Mouse (Mus musculus): ENCODE measurements at regions not wholly inside any gene's neighbourhood (a gene's known extent, or its start where the extent isn't known, plus 50 kb on each side); places are given as distances from the start of the nearest gene placed in this dataset.
A peak's percentile ranks its signal among the peaks of the same experiment; 100 is the strongest.
"Not testable (repeated sequence)": the region's sequence is repeated elsewhere in the genome, so short reads cannot be mapped to it uniquely, and the experiment has no call there.

GRCm38 (mm10) chr11:41261254-41261653 is 506.1 kb upstream of the Ccng1 start:
- DNase-seq (ENCODE audit: low spot score in 2 of 2), result no peak

- DNase-seq (ENCODE audit: low spot score in 2 of 2), result peak; percentile 2 to 7
Measured at GRCm38 (mm10) chr11:41259915-41260619, 505.0 kb upstream of the Ccng1 start.

- not testable (repeated sequence) for DNase-seq (ENCODE audit: low spot score in 2 of 2)
Measured at GRCm38 (mm10) chr11:41214501-41214900, 459.4 kb upstream of the Ccng1 start.

GRCm38 (mm10) chr11:41202228-41202627 is 447.1 kb upstream of the Ccng1 start:
- peak in 1 of 2 experiments; percentile 10 for DNase-seq (ENCODE audit: low spot score in 2 of 2)

- DNase-seq (ENCODE audit: low spot score in 2 of 2), result no peak
Measured at GRCm38 (mm10) chr11:41193981-41194380, 438.9 kb upstream of the Ccng1 start.

GRCm38 (mm10) chr11:41160492-41161175 is 405.5 kb upstream of the Ccng1 start:
- DNase-seq (ENCODE audit: low spot score in 2 of 2), result no peak

DNA sequence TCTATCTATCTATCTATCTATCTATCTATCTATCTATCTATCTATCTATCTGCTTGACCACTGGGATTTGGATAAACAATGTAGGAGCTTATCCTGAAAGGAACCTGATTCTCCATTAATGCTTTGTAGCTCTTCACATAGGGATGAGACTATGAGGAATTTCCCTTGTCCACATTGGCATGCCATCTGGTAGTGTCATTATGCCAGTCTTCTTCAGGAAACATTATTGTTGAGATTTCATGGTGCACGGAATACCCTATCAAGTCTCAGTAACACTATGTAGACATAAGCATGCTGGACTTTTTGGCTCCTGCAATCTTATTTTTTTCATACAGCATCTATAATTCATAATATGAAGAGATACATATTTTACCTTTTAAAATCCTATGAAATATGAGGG is 404.8 kb upstream of the Ccng1 start:
- no peak for DNase-seq (ENCODE audit: low spot score in 2 of 2)

- DNase-seq (ENCODE audit: low spot score in 2 of 2), result no peak
Measured at GRCm38 (mm10) chr11:41158761-41159596, 403.9 kb upstream of the Ccng1 start.

- no peak for DNase-seq (ENCODE audit: low spot score in 2 of 2)
Measured at GRCm38 (mm10) chr11:41157321-41157720, 402.2 kb upstream of the Ccng1 start.
